Mouse (Mus musculus) embryonic fibroblast, embryonic 13.5 days (primary cell): ENCODE measurements around the gene H2-Ke6.

Source experiments
- CTCF ChIP-seq: IDR thresholded peaks from 2 replicates; pipeline ENCODE4 v1.5.1; 2011; ENCODE audit warnings: mild to moderate bottlenecking, control low read depth, low read length, moderate library complexity, borderline replicate concordance; ENCODE audit not compliant: insufficient read depth
- POLR2A ChIP-seq: IDR thresholded peaks from 2 replicates; pipeline ENCODE4 v1.6.1; 2011; ENCODE audit warnings: low read depth, mild to moderate bottlenecking, control low read depth, low read length, moderate library complexity

DNA sequence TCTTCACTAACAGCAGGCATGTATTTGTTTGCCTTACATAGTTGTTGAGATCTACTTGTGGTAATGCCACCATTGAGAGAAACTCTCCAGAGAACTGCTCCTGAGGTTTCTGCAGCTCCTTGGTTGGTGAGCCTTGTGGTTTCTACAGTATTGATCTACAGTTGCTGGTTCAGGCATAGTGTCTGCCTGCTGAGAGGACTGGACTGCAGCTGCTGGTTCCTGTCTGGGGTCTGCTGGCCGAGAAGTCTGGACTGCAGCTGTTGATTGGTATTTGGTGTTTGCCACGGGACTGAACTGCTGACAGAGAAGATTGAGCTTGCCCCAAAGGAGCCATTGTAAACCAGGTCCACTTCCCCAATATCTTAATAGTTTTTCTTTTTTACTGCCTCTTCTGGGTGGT, 21.3 kb downstream of the H2-Ke6 start:
- TF ChIP-seq CTCF = no peak
- TF ChIP-seq POLR2A = no peak
